Mouse (Mus musculus) inflammation-experienced regulatory T-cells, adult 6 months (primary cell): ENCODE results near the gene Zfp354c. TPM values are rescaled to one million over a fixed set of nuclear protein-coding genes. Genes with fewer than 3 reads are reported as not detected.

ENCODE experiments used
- polyA plus RNA-seq, 3 experiments: library from polyadenylated mRNA; unstranded; fragments of 100-300 nt; shearing (Covaris generic); gene quantifications; one replicate each; pipeline ENCODE4 v1.2.1; 2017

The Zfp354c gene
- polyA plus RNA-seq, 3 experiments from 2014 or later: 0.65 to 2.6 (median 1.4) TPM

Other genes starting within 250 kb of the Zfp354c start
- gene Adamts2, start 225.6 kb downstream of the Zfp354c start, polyA plus RNA-seq: not detected
- gene Zfp879, start 13.8 kb upstream of the Zfp354c start, polyA plus RNA-seq: not detected
- gene Grm6, start 23.0 kb upstream of the Zfp354c start, polyA plus RNA-seq: not detected
- gene Zfp454, start 59.9 kb upstream of the Zfp354c start, polyA plus RNA-seq: not detected
- under 1 TPM in 1 of 3 experiments, not detected in 2; 0.20 TPM for gene Zfp2, start 88.4 kb upstream of the Zfp354c start, polyA plus RNA-seq
- not detected for gene Zfp354b, start 103.9 kb upstream of the Zfp354c start, polyA plus RNA-seq
- gene 4933414I15Rik, start 116.0 kb upstream of the Zfp354c start, polyA plus RNA-seq: not detected
- gene Prop1, start 126.0 kb upstream of the Zfp354c start, polyA plus RNA-seq: not detected
- not detected for gene Olfr1378, start 138.8 kb upstream of the Zfp354c start, polyA plus RNA-seq
- not detected for gene Olfr1377, start 154.2 kb upstream of the Zfp354c start, polyA plus RNA-seq
- gene Olfr51, start 175.9 kb upstream of the Zfp354c start, polyA plus RNA-seq: not detected
- not detected for gene Olfr54, start 186.5 kb upstream of the Zfp354c start, polyA plus RNA-seq
- not detected for gene Olfr1375, start 220.4 kb upstream of the Zfp354c start, polyA plus RNA-seq
- not detected for gene Zfp354a, start 231.5 kb upstream of the Zfp354c start, polyA plus RNA-seq